Mouse (Mus musculus): ENCODE data around the gene Ehd1.
"Not testable (repeated sequence)": the region's sequence is repeated elsewhere in the genome, so short reads cannot be mapped to it uniquely, and the experiment has no call there.

Gene Ehd1

GRCm38 (mm10) chr19:6279481-6280144 lies 3.1 kb downstream of the Ehd1 start:
- no peak for DNase-seq (ENCODE audit: low spot score in 2 of 2)

DNA sequence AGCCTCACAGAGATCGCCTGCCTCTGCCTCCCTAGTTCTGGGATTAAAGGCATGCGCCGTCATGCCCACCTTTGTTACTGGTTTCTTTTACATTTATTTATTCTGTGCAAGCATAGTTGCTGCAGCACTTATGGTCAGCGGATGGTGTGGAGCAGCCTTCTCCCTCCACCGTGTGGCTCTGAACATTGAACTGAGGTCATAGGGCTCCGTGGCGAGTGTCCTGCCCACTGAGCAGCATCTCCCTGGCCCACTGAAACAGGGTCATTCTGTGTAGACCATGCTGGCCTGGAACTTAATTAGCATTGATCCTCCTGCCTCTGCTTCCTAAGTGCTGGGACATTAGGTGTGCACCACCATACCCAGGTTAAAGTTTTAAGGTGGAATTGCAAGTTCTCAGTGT lies 4.0 kb downstream of the Ehd1 start:
- DNase-seq (ENCODE audit: low spot score in 2 of 2) = no peak

- no peak for DNase-seq (ENCODE audit: low spot score in 2 of 2)
These were observed 4.8 kb downstream of the Ehd1 start for GRCm38 (mm10) chr19:6281122-6282020.

GRCm38 (mm10) chr19:6283001-6283400 lies 6.5 kb downstream of the Ehd1 start:
- no peak for DNase-seq (ENCODE audit: low spot score in 2 of 2)

DNA sequence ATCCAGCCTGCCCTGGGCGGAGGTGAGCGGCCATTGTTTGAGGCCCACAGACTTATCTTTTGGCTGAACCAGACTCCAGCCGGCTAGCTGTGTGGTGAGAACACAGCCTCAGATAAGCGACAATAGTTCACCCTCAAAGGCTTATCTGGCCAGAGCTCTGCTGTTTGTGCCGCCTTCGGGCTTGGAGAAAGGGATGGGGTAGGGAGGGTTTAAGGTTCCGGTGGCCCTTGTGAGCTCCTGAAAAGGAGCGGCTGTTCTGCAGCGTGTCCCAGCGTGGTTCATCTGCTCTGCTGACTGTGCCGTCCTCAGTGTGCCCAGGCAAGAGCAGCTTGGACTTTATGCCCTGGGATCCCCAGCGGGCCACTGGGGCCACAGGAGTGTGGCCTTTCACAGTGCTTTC lies 8.0 kb downstream of the Ehd1 start:
- DNase-seq (ENCODE audit: low spot score in 2 of 2) = no peak

- DNase-seq (ENCODE audit: low spot score in 2 of 2) = no peak
These were observed 8.7 kb downstream of the Ehd1 start for GRCm38 (mm10) chr19:6285226-6285625.

DNA sequence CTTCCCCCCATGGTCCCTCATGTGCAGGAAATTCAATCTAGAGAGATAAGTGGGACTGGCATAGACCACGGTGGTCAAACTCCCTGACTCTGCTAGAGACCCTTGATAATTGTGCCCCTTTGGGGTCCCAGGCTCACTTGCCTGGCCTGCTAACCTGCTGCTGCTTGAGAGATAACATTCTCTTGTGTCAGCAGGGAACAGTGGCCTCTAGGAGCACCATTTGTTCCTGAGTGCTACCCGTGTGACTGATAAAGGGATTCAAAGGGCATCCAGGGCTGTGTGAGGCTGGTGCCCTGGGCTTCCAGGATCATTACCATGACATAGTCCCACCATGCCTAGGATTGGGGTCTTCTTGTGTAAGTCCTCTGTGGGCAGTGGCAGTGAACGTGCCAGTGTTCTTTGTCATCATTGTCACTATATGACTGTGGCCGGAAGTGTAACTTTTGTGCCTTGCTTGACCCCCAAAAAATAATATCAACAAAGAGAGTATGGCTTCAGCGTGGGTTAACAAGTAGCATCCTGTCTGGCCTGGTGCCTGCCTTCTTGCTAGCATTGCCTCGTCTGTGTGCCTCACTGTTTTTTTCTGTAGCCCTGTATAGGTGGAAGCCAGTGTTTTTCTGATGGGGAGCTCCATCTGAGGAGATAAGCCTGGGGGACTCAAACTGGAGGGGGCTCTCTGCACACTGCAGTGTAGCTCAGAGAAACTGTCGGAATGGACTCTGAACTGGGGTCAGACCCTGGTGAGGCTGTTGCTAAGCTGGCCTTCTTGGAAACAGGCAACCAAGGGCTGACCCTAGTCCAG lies 9.3 kb downstream of the Ehd1 start:
- no peak for DNase-seq (ENCODE audit: low spot score in 2 of 2)

DNA sequence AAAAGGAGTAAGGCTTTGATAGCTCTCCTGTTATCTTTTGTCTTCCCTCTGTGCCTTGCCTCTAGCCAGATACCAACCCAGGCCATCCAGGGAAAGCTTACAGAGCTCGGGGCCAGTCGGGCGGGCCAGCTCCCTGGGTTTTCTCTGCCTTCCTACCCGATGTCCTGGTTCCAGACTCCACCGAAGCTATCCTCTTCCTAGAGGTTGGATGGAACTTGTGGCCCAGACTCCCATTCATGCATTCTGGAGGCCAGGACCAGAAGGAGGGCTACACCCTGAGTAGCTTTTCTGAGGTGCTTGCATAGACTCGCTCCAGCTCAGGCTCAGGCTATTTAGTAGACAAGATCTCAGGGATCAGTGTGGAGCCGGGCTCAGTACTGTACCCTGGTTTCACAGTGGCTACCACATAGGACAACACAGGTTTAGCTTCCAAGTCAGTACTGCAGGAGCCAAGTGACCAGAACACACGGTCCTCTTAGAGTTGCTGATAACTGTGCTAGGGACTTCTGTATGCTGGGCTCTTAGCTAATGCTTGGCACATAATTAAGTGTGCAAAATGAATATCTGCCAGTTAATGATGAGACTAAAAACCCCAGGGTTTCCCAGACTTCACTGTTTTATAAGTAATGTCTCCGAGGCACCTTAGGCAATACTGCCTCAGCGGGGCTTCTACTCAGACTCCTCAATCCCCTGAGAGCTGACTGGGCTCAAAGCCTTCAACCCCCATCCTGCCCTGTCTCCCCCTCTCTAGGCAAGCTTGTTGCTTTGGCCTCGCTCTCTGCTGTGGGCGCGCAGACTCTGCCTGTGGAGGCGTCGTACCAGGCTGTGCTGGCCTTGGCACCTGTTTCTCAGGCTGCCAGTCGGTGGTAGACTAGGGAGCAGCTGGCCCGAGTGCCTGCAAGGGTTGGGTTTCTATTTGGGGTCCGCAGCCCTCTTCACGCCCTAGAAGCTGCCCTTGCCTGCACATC lies 10.2 kb downstream of the Ehd1 start:
- no peak for DNase-seq (ENCODE audit: low spot score in 2 of 2)

GRCm38 (mm10) chr19:6288236-6288894 lies 11.8 kb downstream of the Ehd1 start:
- no peak for DNase-seq (ENCODE audit: low spot score in 2 of 2)

GRCm38 (mm10) chr19:6289696-6290238 lies 13.2 kb downstream of the Ehd1 start:
- no peak for DNase-seq (ENCODE audit: low spot score in 2 of 2)

DNA sequence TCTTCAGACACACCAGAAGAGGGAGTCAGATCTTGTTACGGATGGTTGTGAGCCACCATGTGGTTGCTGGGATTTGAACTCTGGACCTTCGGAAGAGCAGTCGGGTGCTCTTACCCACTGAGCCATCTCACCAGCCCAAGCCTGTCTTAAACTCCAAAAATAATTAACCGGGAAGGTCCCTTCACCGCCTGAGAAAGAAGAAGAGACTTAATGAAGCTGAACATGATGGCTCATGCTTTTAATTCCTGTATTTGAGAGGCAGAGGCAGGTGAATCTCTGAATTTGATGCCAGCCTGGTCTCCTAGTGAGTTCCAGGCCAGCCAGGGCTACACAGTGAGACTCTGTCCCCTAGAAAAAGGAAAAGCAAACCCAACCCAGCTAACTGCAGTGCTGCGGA lies 14.2 kb downstream of the Ehd1 start:
- not testable (repeated sequence) for DNase-seq (ENCODE audit: low spot score in 2 of 2)

DNA sequence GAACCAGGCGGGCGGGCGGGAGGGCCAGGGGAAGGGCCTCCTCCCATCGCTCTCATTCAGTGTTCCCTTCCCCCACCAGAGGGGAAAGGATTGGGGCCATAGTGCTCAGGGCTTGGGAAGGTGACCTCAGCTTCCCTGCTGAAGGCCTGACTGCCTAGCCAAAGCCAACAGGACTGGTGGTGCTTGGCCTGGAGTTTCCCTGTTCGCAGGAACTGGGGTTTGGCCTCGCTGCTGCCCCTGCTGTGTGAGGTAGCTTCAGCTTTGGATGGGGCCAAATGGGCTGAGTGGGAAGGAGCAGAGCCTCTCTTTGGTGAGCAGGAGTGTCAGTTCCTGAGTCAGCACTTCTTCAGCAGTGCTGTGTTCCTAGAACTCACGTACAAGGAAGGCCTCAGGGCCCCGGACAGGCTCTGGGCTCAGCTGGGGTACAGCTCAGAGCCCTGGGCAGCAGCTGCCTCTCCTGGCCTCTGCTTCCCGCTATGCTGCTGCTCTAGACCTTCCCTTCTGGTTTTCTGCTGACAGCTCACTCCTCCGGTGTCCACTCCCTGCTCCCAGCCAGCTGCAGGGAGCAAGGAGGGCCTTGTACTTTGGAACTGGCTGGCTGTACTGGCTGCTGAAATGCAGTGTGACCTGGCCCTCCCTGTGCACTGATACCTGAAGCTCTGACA lies 14.7 kb downstream of the Ehd1 start:
- DNase-seq (ENCODE audit: low spot score in 2 of 2) = no peak

DNA sequence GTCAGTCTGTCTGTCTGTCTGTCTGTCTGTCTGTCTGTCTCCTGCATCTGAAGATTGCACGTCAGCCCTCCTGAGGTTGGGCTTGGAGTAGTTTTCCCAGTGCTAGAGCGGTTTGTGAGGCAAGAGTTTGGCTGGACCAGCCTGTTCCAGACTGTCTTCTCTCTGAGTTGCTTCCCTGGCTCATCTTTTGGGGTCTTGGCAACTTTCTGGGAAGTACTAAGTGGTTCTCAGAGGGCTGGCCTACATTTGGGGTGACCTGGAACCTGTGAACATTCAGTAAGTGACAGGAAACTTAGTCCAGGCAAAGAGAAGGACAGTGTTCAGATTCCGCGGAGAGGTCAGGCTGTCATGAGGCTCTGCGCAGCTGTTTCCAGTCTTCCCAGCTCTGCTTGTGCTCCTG lies 15.7 kb downstream of the Ehd1 start:
- DNase-seq (ENCODE audit: low spot score in 2 of 2) = no peak

- DNase-seq (ENCODE audit: low spot score in 2 of 2) = no peak
These were observed 17.8 kb downstream of the Ehd1 start for GRCm38 (mm10) chr19:6294301-6294700.

GRCm38 (mm10) chr19:6296551-6297210 lies 20.2 kb downstream of the Ehd1 start:
- no peak for DNase-seq (ENCODE audit: low spot score in 2 of 2)

DNA sequence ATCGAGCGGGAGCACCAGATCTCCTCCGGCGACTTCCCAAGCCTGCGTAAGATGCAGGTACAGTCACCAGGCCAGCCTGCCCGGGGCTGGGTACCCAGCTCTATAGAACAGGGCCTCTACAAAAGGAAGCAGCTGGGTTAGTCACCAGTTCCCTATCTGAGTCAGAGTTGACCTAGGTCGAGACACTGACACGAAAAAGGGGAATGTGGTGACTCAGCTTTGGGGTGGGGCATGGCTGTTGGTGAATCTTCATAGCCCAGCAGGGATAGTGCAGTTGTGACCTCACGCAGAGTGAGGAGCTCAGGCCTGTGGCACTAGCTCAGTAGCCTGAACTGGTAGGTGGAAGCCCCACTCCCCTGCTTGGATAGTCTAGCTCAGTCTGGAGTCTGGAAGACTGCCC lies 21.1 kb downstream of the Ehd1 start:
- DNase-seq (ENCODE audit: low spot score in 2 of 2) = no peak

- DNase-seq (ENCODE audit: low spot score in 2 of 2) = no peak
These were observed 22.5 kb downstream of the Ehd1 start for GRCm38 (mm10) chr19:6299003-6299402.

- DNase-seq (ENCODE audit: low spot score in 2 of 2) = peak; percentile 42 to 43
These were observed 23.1 kb downstream of the Ehd1 start for GRCm38 (mm10) chr19:6299450-6300267.

Measured in right cerebral cortex, postnatal 10 days (tissue).